Mouse (Mus musculus): Measurements from ENCODE around the gene Bcl7c.

- TF ChIP-seq CTCF (IDR thresholded peaks at IDR 0.05; ENCODE audit: insufficient read depth, low read length): no peak
- TF ChIP-seq POLR2A (IDR thresholded peaks at IDR 0.05; ENCODE audit: borderline replicate concordance, extremely low read depth, low read depth, low read length): no peak
Observed at GRCm38 (mm10) chr7:127666066-127666654, 42.6 kb downstream of the Bcl7c start.

All from lung, adult 2 months (tissue).